Mouse (Mus musculus) urinary bladder, postnatal 4 days (tissue): ENCODE data around the gene Slc35a1.
A peak's percentile ranks its signal among the peaks of the same experiment; 100 is the strongest.

ENCODE experiments used
- DNase-seq, 2 experiments: peaks; one replicate each; pipeline ENCODE4 v3.0.0; 2021 to 2022; ENCODE audit warnings: low spot score in 2 of 2

Slc35a1 gene

DNA sequence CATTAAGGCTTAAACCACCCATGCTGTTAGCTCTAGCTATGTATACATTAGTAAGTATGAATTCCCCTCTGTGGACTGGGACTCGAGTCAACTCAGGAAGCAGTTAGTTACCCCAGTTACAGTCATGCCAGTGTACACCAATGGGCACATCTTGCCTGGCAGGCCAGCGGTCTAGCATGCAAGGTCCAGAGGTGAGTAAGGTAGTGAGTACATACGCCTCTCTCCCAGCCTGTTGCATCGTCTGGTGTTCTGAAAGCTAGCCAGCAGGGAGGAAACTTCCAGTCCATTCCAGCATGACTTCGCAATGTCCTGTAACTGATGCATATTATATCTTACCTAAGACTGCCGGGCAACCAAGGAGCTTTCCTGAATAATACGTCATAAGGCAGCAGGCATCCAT is 34.1 kb downstream of the Slc35a1 start:
- DNase-seq: no peak

DNA sequence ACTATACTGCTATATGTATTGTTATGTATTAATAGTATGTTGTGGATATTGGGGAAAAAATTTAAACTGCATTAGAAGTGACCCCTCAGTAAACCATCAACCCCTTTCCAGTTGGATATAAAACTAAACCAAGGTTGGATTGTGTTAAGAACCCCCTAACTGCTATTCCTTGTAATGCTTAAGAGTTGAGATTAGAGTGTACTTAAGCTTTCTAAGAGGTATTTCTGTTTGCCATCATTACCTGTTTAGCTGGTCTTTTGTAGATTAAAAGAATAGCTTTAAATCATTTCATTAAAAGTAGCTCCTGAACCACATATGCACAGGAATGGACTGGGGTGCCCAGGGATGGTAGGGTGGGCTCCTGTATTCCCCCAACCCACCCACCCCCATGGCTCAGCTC is 42.5 kb downstream of the Slc35a1 start:
- DNase-seq: no peak

DNA sequence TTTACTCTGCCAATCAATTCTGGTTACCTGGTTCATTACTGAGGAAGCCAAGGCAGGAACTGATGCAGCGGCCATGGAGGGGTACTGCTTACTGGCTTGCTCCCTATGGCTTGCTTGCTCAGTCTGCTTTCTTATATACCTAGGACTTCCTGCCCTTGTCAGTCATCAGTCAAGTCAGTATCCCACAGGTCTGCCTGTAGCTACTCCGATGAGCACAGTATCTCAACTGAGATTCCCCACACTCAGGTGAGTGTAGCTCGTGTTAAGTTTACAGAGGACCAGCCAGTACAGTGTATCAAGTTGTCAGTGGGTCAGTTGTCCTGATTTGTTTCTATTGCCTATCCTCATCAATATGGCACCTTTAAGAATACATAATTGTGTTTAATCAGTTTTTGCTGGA is 46.5 kb downstream of the Slc35a1 start:
- no peak for DNase-seq

DNA sequence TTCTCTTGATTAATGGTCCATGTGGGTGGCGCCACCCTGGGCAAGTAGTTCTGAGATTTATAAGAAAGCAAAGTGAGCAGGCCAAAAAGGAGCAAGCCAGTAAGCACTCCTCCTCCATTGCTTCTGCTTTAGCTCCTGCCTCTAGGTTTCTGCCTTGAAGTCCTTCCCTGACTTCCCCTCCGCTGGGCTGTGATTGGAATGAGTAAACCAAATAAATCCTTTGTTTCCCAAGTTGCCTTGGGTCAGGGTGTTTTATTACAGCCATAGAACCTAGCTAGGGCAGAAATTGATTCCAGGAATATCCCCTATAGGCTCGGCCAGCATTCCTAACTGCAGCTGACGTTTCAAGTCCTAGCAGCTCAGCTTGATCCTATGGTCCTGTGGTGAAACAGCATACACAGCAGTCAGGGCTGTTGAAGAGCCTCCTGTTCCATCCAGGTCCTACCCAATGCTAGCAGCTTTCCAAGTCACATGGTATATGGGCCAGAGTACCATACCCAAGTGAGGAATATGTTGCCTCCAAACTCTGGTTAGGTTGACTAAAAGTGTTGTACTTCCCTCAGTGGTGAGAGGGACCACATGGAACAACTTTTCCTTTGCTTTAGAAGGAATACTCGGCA is 47.4 kb downstream of the Slc35a1 start:
- no peak for DNase-seq

DNA sequence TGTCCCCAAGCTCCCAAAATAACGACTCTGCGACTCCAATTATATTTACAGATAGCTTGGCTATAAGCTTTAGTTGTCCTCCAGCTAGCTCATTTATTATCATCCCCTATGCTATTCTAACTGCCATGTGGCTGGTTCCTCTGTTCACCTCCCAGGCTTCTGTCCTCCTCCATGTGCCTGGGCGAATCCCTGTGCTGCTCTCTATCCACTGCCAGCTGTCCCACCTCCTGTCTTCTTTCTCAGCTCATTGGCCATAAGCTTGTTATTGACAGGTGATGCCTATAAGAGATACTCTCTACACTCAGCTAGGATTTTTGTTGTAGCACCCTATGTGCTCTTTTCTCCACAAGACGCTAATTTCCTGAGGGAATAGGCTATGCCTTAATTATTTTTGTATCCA is 49.4 kb downstream of the Slc35a1 start:
- no peak for DNase-seq

DNA sequence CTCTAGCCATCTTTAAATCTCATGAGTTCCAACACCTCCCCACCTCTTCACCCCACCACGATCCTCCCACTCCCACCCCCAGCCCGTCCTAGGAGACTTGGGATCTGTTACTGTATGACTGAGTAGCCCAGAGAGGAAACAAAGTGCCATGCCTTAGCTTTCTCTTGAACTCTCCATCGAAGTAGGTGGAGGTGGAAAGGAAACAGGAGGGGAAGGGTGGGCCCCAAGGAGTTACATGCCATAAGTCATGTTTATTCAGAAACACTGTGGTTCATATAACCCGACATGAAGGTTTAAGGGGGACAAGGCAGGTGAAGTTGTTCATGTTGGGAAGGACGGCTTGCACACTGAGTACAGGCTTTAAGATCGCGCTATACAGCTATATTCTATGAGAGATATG is 49.9 kb downstream of the Slc35a1 start:
- no peak for DNase-seq

DNA sequence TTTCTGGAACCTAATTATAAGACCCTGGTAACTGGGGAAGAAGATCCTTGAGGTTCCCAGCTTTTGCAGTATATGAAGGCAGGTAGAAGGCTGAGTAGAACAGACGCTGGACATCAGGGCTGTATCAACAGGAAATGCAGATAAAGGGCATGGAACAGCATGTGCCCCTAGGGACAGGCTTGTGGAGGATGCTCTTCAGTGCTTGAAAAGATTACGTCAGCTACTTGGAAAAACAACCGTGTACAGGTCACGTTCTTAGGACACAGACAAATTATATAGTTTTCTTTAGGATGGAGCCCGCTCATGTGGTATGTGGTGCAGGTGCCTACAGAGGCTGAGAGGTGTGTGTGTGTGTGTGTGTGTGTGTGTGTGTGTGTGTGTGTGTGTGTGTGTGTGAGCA is 51.2 kb downstream of the Slc35a1 start:
- no peak for DNase-seq

DNA sequence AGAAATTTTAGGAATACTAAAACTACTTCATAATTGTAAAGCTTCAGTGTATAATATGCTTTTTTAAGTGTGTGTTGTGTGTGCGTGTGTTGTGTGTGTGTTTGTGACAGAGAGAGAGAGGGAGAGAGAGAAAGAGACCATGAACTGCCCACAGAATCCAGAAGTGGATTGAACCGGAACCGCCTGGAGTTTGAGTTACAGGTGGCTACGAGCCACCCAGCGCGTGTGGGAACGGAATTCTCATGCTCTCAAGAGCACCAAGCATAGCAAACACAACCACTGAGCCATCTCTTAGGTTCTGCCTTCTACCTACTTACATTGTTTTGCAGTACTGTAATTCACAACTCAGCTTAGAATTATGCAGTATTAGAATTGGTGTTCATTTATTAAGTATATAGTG is 53.1 kb downstream of the Slc35a1 start:
- no peak for DNase-seq

DNA sequence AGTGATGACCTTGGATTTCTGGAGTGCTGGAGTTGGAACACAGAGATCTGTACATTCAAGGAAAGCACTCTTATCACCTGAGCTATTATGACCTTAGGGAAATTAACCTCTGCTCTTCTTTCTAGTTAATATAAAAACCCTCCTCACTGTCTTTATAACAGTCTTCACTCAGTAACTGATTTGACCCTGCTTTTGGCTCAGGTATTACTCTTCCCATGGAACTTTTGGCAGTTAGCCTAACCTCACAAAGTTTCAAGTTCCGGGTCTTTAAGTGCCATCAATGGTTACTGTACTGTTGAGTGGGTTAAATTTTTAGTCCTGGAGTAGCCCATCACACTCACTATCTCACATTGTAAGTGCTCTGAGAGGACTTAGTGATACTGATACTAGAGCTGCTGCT is 57.3 kb downstream of the Slc35a1 start:
- DNase-seq: no peak

DNA sequence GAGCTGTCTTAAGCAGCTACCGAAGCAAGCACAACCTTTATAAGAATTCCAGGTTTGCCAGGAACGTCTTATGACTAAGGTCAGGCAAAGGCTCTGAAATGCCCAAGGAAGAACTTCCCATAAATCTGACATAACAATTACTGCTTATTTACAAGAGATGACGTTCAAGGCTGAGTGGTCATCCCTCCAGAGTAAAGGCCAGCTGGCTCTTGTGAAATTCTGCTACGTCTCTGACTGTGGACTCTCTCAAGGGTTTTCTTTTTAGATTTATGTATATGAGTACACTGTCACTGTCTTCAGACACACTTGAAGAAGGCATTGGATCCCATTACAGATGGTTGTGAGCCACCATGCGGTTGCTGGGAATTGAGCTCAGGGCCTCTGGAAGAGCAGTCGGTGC is 60.8 kb downstream of the Slc35a1 start:
- no peak for DNase-seq

DNA sequence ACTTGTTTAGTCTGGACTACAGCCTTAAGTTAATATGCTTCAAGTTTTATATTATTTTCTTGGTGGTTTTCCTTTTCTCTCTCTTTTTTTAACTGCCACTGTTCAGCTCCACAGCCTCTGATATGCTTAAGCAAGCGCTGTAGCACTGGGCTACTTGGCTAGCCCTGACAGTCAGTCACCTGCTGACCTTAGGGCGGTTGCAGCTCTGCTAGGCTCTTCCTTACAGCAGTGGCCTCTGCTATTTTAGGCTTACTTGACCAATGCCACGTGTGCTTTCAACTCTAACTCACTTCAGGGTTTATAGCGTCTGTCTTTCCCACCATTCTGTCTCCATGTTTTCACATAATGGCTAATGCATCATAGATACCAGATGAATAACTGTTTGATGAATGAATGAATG is 61.7 kb downstream of the Slc35a1 start:
- DNase-seq: no peak

DNA sequence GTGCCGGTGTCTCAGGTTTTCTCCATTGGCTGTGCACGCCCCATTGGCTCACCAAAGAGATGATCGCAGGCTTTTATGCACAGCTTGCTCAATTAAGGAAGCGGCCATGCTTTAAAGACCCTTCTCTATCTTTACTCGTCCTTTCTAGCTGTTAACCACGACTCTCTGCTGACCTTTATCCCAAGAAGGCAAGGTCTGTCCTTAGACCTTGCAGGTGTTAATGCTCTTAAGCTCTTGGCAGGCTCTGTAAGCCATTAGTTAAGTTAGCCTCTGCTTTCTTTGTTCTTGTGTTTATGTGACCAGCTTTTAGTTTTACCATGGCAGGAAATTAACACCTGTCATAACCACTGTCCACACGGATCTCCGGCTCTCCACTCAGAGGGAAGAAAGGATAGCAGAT is 71.1 kb downstream of the Slc35a1 start:
- no peak for DNase-seq

DNA sequence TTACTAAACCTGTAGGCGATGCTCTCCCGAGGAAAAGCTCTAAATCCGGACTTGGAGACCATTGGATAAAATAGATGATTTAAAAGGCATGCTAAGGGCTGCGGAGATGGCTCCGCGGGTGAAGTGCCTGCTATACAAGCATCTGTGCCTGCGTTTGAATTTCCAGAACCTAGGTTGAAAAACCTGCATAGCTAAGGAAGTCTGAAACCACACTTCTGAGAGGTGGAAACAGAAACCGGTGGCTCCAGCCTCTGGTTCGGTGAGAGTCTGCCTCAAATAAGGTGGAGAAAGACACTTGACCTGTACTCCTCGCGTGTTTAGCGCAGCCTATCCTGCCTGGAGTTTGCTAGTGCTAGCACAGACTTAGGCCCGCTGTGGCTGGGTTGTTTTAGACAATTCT is 71.9 kb downstream of the Slc35a1 start:
- no peak for DNase-seq

DNA sequence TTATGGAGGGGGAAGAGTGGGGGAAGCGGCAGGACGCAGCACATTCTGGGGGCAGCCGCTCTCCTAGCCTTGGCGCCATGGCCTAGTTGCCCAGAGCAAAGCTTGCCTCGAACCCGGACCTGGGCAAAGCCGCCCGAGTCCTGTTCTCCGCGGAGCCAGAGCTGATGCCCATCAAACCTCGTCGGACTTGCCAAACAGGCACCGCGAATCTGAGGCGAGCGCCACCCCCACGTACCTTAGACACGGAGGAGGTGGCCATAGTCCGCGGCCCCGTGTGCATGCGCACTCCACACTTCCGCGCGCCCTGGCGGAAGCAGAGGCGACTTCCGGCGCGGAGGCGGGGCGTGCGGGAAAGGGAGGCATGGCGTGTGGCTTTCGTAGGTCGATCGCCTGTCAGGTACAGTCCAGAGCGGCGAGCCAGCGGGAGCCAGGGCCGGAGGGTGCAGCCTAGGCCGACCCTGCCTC is 72.6 kb downstream of the Slc35a1 start, which contains the start of the genes Orc3 and Rars2:
Gene Orc3, minus strand, starts transcription at position 315 of the 465 bp plus-strand sequence.
Gene Rars2, plus strand, starts transcription at position 328 of the 465 bp plus-strand sequence.
- DNase-seq: peak; percentile 85 to 91

DNA sequence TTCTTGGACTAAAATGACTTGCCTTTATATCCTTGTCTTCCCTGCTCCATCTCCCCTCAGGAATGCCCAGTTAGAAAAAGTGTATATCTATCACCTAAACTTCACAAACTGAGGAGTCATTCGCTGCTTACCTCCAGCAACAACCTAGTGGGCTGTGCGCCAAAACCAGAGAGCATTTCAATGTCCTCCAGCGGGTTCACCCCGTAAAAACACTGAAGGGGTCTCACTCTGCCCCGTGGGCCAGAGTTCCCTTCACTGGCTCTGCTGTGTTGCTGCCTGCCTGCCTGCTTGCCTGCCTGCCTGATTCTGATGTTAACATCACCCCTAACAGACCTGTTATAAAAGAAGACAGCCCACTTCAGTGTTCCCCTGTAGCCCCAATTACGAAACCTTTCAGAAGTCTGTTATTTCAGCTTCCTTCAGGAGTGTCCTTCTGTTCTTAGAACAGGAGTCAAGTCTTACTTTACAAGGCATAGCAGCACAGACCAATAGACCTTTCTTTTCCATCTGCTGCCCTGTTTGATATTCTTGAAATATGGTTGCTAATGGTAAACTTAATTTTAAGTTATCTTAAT is 73.6 kb downstream of the Slc35a1 start:
- DNase-seq: no peak
